Mouse (Mus musculus): ENCODE results near the gene Esrrg. TPM values are rescaled to one million over a fixed set of nuclear protein-coding genes. Genes with fewer than 3 reads are reported as not detected.

Esrrg gene
- polyA plus RNA-seq, 1 experiment, result 1.0 TPM

DNA sequence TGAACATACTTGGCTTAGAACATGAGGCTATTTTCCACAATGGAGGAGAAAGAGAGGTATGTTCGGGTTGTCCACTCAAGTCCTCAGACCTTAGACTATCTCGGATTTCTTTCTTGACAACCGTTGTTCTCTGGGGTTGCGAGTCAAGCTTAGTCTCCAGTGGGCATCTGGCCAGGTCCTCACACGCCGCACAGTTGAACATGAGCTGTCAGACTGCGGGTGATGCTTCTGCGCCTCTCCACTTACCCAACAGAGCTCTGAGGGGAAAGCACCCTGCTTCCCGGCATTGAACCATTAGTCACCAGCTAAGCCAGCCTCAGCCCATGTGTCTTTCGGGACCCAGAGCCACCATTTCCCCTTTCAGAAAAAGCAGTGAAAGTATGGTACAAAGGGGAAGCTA lies 633.2 kb downstream of the Esrrg start:
- DNase-seq, result no peak
- no peak for TF ChIP-seq CTCF (IDR thresholded peaks at IDR 0.05; ENCODE audit: borderline replicate concordance, control insufficient read depth, extremely low read depth, insufficient read depth, low read length, poor library complexity)
- TF ChIP-seq POLR2A (IDR thresholded peaks at IDR 0.05; ENCODE audit: control insufficient read depth, extremely low read depth, insufficient read depth, low read length, poor library complexity), result no peak
- no peak overlapping the region for H3K4me3 ChIP-seq (ENCODE audit: control insufficient read depth, insufficient read depth, low read length)
- H3K4me1 ChIP-seq (replicated peaks; ENCODE audit: control insufficient read depth, insufficient read depth, low read length), result no peaks in the 10 kb centered on the region
- H3K36me3 ChIP-seq (ENCODE audit: control insufficient read depth, insufficient read depth, low read length), result no peaks in the 10 kb centered on the region
- H3K27ac ChIP-seq (ENCODE audit: control insufficient read depth, insufficient read depth, low read length), result no peak overlapping the region
- no peaks in the 10 kb centered on the region for H3K27me3 ChIP-seq (ENCODE audit: control insufficient read depth, insufficient read depth, low read length)
- 89% methylated on average over 10 of the region's 10 CpGs for whole genome bisulfite sequencing

DNA sequence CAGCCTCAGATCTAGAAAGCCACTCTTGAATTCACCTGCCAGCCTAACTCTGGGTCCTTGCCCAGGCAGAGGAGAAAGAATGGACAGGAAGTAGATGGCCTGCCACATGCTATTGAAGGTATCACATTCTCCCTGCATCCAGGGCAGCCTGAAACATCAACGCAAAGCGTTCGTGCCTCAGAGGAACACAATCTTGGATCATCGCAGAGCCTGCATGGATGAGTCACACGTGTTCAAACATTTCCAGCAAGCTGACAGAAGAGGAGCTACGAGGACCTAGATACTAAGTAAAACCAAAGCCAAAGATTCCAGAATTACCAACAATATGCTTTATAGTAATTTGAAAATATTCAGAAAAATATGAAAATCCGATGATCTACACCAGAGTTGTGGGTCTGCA lies 648.9 kb downstream of the Esrrg start:
- no peaks in the 10 kb centered on the region for H3K27me3 ChIP-seq (ENCODE audit: control insufficient read depth, insufficient read depth, low read length)
- no peak overlapping the region for H3K4me3 ChIP-seq (ENCODE audit: control insufficient read depth, insufficient read depth, low read length)
- DNase-seq, result no peak
- no peaks in the 10 kb centered on the region for H3K4me1 ChIP-seq (replicated peaks; ENCODE audit: control insufficient read depth, insufficient read depth, low read length)
- TF ChIP-seq POLR2A (IDR thresholded peaks at IDR 0.05; ENCODE audit: control insufficient read depth, extremely low read depth, insufficient read depth, low read length, poor library complexity) (no peak), CTCF (IDR thresholded peaks at IDR 0.05; ENCODE audit: borderline replicate concordance, control insufficient read depth, extremely low read depth, insufficient read depth, low read length, poor library complexity) (no peak)
- no peak overlapping the region for H3K27ac ChIP-seq (ENCODE audit: control insufficient read depth, insufficient read depth, low read length)
- 90% methylated on average over 7 of the region's 7 CpGs for WGBS
- no peaks in the 10 kb centered on the region for H3K36me3 ChIP-seq (ENCODE audit: control insufficient read depth, insufficient read depth, low read length)

- no peak for TF ChIP-seq POLR2A (IDR thresholded peaks at IDR 0.05; ENCODE audit: control insufficient read depth, extremely low read depth, insufficient read depth, low read length, poor library complexity)
- H3K36me3 ChIP-seq (ENCODE audit: control insufficient read depth, insufficient read depth, low read length), result no peaks in the 10 kb centered on the region
- 88% methylated on average over 6 of the region's 6 CpGs for WGBS
These were observed 651.9 kb downstream of the Esrrg start for GRCm38 (mm10) chr1:188260259-188261107.

GRCm38 (mm10) chr1:188261903-188262682 lies 653.5 kb downstream of the Esrrg start, which contains the start of gene Ush2a:
Gene Ush2a (plus strand): TSS chr1:188262023.
- Histone ChIP-seq H3K27me3 (ENCODE audit: control insufficient read depth, insufficient read depth, low read length) (no peaks in the 10 kb centered on the region), H3K36me3 (ENCODE audit: control insufficient read depth, insufficient read depth, low read length) (no peaks in the 10 kb centered on the region), H3K4me1 (replicated peaks; ENCODE audit: control insufficient read depth, insufficient read depth, low read length) (no peaks in the 10 kb centered on the region), H3K4me3 (ENCODE audit: control insufficient read depth, insufficient read depth, low read length) (no peak within 1 kb of the TSS), H3K27ac (ENCODE audit: control insufficient read depth, insufficient read depth, low read length) (no peak within 1 kb of the TSS)
- 90% methylated on average over 10 of the region's 10 CpGs for WGBS
- no peak for TF ChIP-seq CTCF (IDR thresholded peaks at IDR 0.05; ENCODE audit: borderline replicate concordance, control insufficient read depth, extremely low read depth, insufficient read depth, low read length, poor library complexity)
- no peak for TF ChIP-seq POLR2A (IDR thresholded peaks at IDR 0.05; ENCODE audit: control insufficient read depth, extremely low read depth, insufficient read depth, low read length, poor library complexity)
- DNase-seq, result no peak

More at GRCm38 (mm10) chr1:188260259-188261107, 651.9 kb downstream of the Esrrg start:
- no peaks in the 10 kb centered on the region for H3K27me3 ChIP-seq (ENCODE audit: control insufficient read depth, insufficient read depth, low read length)
- no peaks in the 10 kb centered on the region for H3K4me1 ChIP-seq (replicated peaks; ENCODE audit: control insufficient read depth, insufficient read depth, low read length)
- DNase-seq, result no peak
- no peak overlapping the region for H3K27ac ChIP-seq (ENCODE audit: control insufficient read depth, insufficient read depth, low read length)
- no peak overlapping the region for H3K4me3 ChIP-seq (ENCODE audit: control insufficient read depth, insufficient read depth, low read length)
